Comparison of ENCODE assay signal across 25 mouse cellular contexts in genomic region chr1:89596223-89596622, GRCm38 (mm10).
"Had no signal": no experiment of that assay in that cellular context is flagged by ENCODE, and none has a peak within 500 bp of the region (broad histone marks: within the 10 kb centered on the region; RNA-seq: fewer than 3 reads in every experiment).

No protein-coding gene starts in this region.

- H3K9ac ChIP-seq: heart, embryonic 13.5 days; heart, embryonic 15.5 days; hindbrain, embryonic 12.5 days; hindbrain, embryonic 14.5 days; intestine, embryonic 15.5 days; limb, embryonic 12.5 days; liver, embryonic 13.5 days had no signal

- H3K9me3 ChIP-seq: heart, embryonic 10.5 days; heart, embryonic 15.5 days; intestine, embryonic 15.5 days; limb, embryonic 10.5 days; liver, embryonic 13.5 days had no signal

- H3K4me3 ChIP-seq: heart, embryonic 10.5 days; heart, embryonic 13.5 days; heart, embryonic 15.5 days; hindbrain, embryonic 10.5 days; hindbrain, embryonic 12.5 days; intestine, embryonic 15.5 days; layer of hippocampus, adult 2 months; left cerebral cortex, adult 2 months; limb, embryonic 10.5 days; limb, embryonic 12.5 days; liver, embryonic 13.5 days had no signal

- H3K36me3 ChIP-seq: heart, embryonic 15.5 days; intestine, embryonic 15.5 days; liver, embryonic 13.5 days had no signal

- H3K4me2 ChIP-seq: heart, embryonic 13.5 days; heart, embryonic 15.5 days; hindbrain, embryonic 12.5 days; hindbrain, embryonic 14.5 days; intestine, embryonic 15.5 days; limb, embryonic 12.5 days; liver, embryonic 11.5 days; liver, embryonic 13.5 days had no signal

- DNase-seq: gastrocnemius, postnatal 10 days; gastrocnemius, postnatal 25 days; heart, postnatal 4 days; kidney, adult 18-20 months; kidney, adult 8-10 months; kidney, postnatal 10 days; kidney, postnatal 25 days; kidney, postnatal 4 days; liver; liver, embryonic 13.5 days had no signal

- ATAC-seq: hindbrain, embryonic 16.5 days; inflammation-experienced regulatory T-cells, adult 6 months; intestine, embryonic 15.5 days; intestine, postnatal 0 days had no signal

- H3K27me3 ChIP-seq: heart, embryonic 13.5 days; heart, embryonic 15.5 days; hindbrain, embryonic 12.5 days; intestine, embryonic 15.5 days; limb, embryonic 12.5 days; liver, embryonic 13.5 days had no signal

- H3K27ac ChIP-seq: heart, embryonic 10.5 days; hindbrain, embryonic 10.5 days; hindbrain, embryonic 12.5 days; hindbrain, embryonic 14.5 days; intestine, embryonic 15.5 days; layer of hippocampus, adult 2 months; left cerebral cortex, adult 2 months; limb, embryonic 10.5 days; limb, embryonic 12.5 days; liver, embryonic 13.5 days had no signal
